Mouse (Mus musculus) intestine, postnatal 0 days (tissue): Measurements from ENCODE around the gene Surf4. TPM values are rescaled to one million over a fixed set of nuclear protein-coding genes. Genes with fewer than 3 reads are reported as not detected.

Experiments
- ATAC-seq: fragments of 200-750 bp; cut with Nextera tagmentation; 2 replicates; pipeline ENCODE4 v1.8.0; 2017; ENCODE audit warnings: mild to moderate bottlenecking, moderate TSS enrichment, moderate library complexity
- H3K27ac ChIP-seq: fragments of 300-500 bp; sonication (generic); 2 replicates; pipeline ENCODE4 v1.5.1; 2014; ENCODE audit warnings: mild to moderate bottlenecking, low read depth, low read length, moderate library complexity
- H3K27me3 ChIP-seq: fragments of 300-500 bp; sonication (generic); replicated peaks from 2 replicates; pipeline ENCODE4 v1.6.1; 2014; ENCODE audit warnings: low read length, mixed read lengths; ENCODE audit not compliant: control insufficient read depth, insufficient read depth
- H3K36me3 ChIP-seq: fragments of 300-500 bp; sonication (generic); 2 replicates; pipeline ENCODE4 v1.6.1; 2014; ENCODE audit warnings: mild to moderate bottlenecking, moderate library complexity; ENCODE audit not compliant: control insufficient read depth, insufficient read depth
- H3K4me1 ChIP-seq: fragments of 300-500 bp; sonication (generic); replicated peaks from 2 replicates; pipeline ENCODE4 v1.6.1; 2014; ENCODE audit warnings: antibody characterized with exemption, low read length, mixed read lengths; ENCODE audit not compliant: control insufficient read depth, insufficient read depth
- H3K4me2 ChIP-seq: fragments of 300-500 bp; sonication (generic); replicated peaks from 2 replicates; pipeline ENCODE4 v1.6.1; 2014; ENCODE audit warnings: low read depth, mild to moderate bottlenecking, moderate library complexity
- H3K4me3 ChIP-seq: fragments of 300-500 bp; sonication (generic); 2 replicates; pipeline ENCODE4 v1.5.1; 2014; ENCODE audit warnings: low read depth, low read length
- H3K9ac ChIP-seq: fragments of 300-500 bp; sonication (generic); 2 replicates; pipeline ENCODE4 v1.6.1; 2014; ENCODE audit warnings: mild to moderate bottlenecking, low read depth, low read length
- H3K9me3 ChIP-seq: fragments of 300-500 bp; sonication (generic); 2 replicates; pipeline ENCODE4 v1.6.1; 2016; ENCODE audit warnings: mixed run types; ENCODE audit not compliant: control insufficient read depth
- CTCF ChIP-seq: sonication (generic); IDR thresholded peaks from 2 replicates; pipeline ENCODE4 v1.5.1; 2016; ENCODE audit warnings: low read depth, mild to moderate bottlenecking, control low read depth, antibody characterized with exemption, moderate library complexity
- WGBS: fragments of 180-500 bp; shearing (Covaris S2); extraction: QIAGEN DNeasy Blood & Tissue Kit; methylation state at CpG from one replicate; pipeline ENCODE4 v1.1.7; 2014; 5-methylcytosine and 5-hydroxymethylcytosine counted together
- polyA plus RNA-seq: library from polyadenylated mRNA; unstranded; fragments of >200 nt; fragmentation: Nextera tagmentation; extraction: Ambion mirVana; gene quantifications from 2 replicates; pipeline ENCODE4 v1.2.1, GENCODE M21; 2015

The Surf4 gene
- polyA plus RNA-seq, 1 experiment from 2014 or later, result 379 TPM

GRCm38 (mm10) chr2:26952193-26952592, 18.5 kb upstream of the Surf4 start:
- H3K36me3 ChIP-seq, result peaks cover 69% of the 10 kb centered on the region
- 79% methylated on average over 4 of the region's 4 CpGs for WGBS
- no peaks in the 10 kb centered on the region for H3K4me1 ChIP-seq
- H3K9me3 ChIP-seq, result no peaks in the 10 kb centered on the region
- no peak for TF ChIP-seq CTCF
- H3K27ac ChIP-seq, result no peak overlapping the region
- H3K4me3 ChIP-seq, result no peak overlapping the region
- H3K9ac ChIP-seq, result no peak overlapping the region
- ATAC-seq, result no peak
- no peak overlapping the region for H3K4me2 ChIP-seq
- H3K27me3 ChIP-seq, result no peaks in the 10 kb centered on the region

DNA sequence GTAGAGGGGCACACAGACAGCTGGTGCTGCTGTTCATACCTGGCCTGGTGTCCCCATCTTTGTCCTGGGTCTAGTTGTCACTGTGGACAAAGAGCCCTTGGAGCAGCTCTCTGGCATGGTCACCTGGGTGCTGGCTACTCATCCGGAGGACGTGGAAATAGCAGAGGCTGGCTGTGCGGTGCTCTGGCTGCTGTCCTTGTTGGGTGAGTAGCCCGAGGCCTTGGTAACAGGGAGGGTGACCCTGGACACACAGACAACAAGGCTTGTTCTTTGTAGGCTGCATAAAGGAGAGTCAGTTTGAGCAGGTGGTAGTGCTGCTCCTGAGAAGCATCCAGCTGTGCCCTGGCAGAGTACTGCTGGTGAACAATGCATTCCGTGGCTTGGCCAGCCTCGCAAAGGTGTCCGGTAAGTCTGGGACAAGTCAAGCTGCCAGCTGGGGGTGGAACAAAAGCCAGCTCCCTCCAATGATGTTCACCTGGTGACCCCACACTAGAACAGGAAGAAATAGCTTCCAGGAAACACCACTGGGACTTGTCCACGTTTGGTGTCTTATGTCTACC, 17.7 kb upstream of the Surf4 start:
- TF ChIP-seq CTCF, result no peak
- no peaks in the 10 kb centered on the region for H3K9me3 ChIP-seq
- peaks cover 72% of the 10 kb centered on the region for H3K36me3 ChIP-seq
- H3K27me3 ChIP-seq, result no peaks in the 10 kb centered on the region
- no peak overlapping the region for H3K27ac ChIP-seq
- no peak for ATAC-seq
- H3K9ac ChIP-seq, result no peak overlapping the region
- no peak overlapping the region for H3K4me2 ChIP-seq
- no peaks in the 10 kb centered on the region for H3K4me1 ChIP-seq
- 89% methylated on average over 8 of the region's 8 CpGs for WGBS
- no peak overlapping the region for H3K4me3 ChIP-seq

GRCm38 (mm10) chr2:26950411-26950810, 16.7 kb upstream of the Surf4 start:
- Histone ChIP-seq H3K36me3 (peaks cover 65% of the 10 kb centered on the region), H3K27me3 (no peaks in the 10 kb centered on the region), H3K4me2 (no peak overlapping the region), H3K27ac (no peak overlapping the region), H3K9ac (no peak overlapping the region), H3K4me1 (no peaks in the 10 kb centered on the region), H3K4me3 (no peak overlapping the region), H3K9me3 (no peaks in the 10 kb centered on the region)
- no peak for TF ChIP-seq CTCF
- no peak for ATAC-seq
- 87% methylated on average over 2 of the region's 2 CpGs for WGBS

- no peaks in the 10 kb centered on the region for H3K4me1 ChIP-seq
- no peak for TF ChIP-seq CTCF
- 27% methylated on average over 3 of the region's 3 CpGs for WGBS
- no peak overlapping the region for H3K4me3 ChIP-seq
- peak overlapping the region; percentile 76 for H3K27ac ChIP-seq
- H3K9ac ChIP-seq, result no peak overlapping the region
- no peaks in the 10 kb centered on the region for H3K27me3 ChIP-seq
- no peaks in the 10 kb centered on the region for H3K9me3 ChIP-seq
- no peak overlapping the region for H3K4me2 ChIP-seq
- H3K36me3 ChIP-seq, result peaks cover 15% of the 10 kb centered on the region
- ATAC-seq, result peak; percentile 84
Observed at GRCm38 (mm10) chr2:26943253-26943652, 9.5 kb upstream of the Surf4 start.

DNA sequence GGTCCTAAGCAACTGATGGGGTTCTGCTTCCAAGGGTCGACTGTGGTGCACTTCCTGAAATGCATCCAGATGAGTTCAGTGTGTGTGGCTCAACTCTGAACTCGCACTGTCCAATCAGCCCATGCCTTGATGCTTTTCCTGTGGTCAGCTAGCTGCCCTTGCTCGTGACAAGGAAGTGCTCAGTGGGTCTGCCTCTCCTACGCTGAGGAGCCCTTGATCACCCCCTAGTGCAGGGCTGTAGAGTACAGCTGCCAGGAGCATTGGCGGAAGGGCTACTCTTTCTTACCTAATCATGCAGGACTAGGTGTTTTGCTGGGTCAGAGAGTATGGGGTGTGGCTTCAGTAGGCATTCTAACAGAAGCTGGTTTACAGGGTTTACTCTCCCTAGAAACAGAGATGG, 7.8 kb upstream of the Surf4 start:
- peak; percentile 71 for TF ChIP-seq CTCF
- Histone ChIP-seq H3K9ac (no peak overlapping the region), H3K4me3 (no peak overlapping the region), H3K27ac (peak overlapping the region; percentile 46; the same call in 1 of the 2 replicates), H3K4me1 (no peaks in the 10 kb centered on the region), H3K4me2 (no peak overlapping the region), H3K9me3 (no peaks in the 10 kb centered on the region), H3K27me3 (no peaks in the 10 kb centered on the region), H3K36me3 (0 out of 2 replicates have a peak, but pooled peaks cover 4% of the 10 kb centered on the region)
- peak; percentile 74 for ATAC-seq
- 34% methylated on average over 5 of the region's 5 CpGs for WGBS

- no peak overlapping the region for H3K27ac ChIP-seq
- H3K4me3 ChIP-seq, result no peak overlapping the region
- no peaks in the 10 kb centered on the region for H3K27me3 ChIP-seq
- H3K36me3 ChIP-seq, result 0 out of 2 replicates have a peak, but pooled peaks cover 4% of the 10 kb centered on the region
- 57% methylated on average over 1 of the region's 1 CpGs for whole genome bisulfite sequencing
- TF ChIP-seq CTCF, result no peak
- no peak for ATAC-seq
- no peak overlapping the region for H3K9ac ChIP-seq
- H3K9me3 ChIP-seq, result no peaks in the 10 kb centered on the region
- H3K4me2 ChIP-seq, result no peak overlapping the region
- peaks cover 6% of the 10 kb centered on the region; the same call in 1 of the 2 replicates for H3K4me1 ChIP-seq
Observed at GRCm38 (mm10) chr2:26936425-26936824, 2.7 kb upstream of the Surf4 start.
